16 mouse cellular contexts compared by ENCODE assay signal in the genomic region with DNA sequence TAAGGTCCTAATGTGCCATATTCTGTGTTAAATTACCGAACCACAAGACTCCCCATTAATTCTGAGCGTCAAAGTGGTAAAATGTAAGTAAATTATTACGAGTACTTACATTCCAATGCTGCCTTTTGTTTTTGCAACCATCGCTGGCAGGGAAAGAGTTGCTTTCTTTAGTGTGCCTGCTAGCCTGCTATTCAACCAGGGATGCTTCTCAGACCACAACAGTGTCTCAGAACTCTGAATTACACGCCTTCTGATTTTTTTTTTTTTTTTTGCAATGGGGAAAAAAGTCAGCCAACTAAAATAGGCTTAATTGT. TPM values are rescaled to one million over a fixed set of nuclear protein-coding genes. Genes with fewer than 3 reads are reported as not detected.
DNase-seq lines count a peak whose midpoint lies in the region; ATAC-seq and TF ChIP-seq lines count a peak whose summit lies in the region.
"Had no signal": no experiment of that assay in that cellular context is flagged by ENCODE, and none has a peak within 500 bp of the region (broad histone marks: within the 10 kb centered on the region; RNA-seq: fewer than 3 reads in every experiment).

No protein-coding gene starts in this region.

- no peak overlapping the region for H3K4me2 ChIP-seq in hindbrain, embryonic 12.5 days (replicated peaks)
- peak overlapping the region; percentile 15 for H3K4me2 ChIP-seq in hindbrain, embryonic 14.5 days (replicated peaks)
- peak overlapping the region; percentile 42 for H3K4me2 ChIP-seq in myocyte (ENCODE audit: low read depth)
- H3K4me2 ChIP-seq: liver, embryonic 12.5 days; lung, embryonic 15.5 days had no signal

- intact Hi-C loops in gastrocnemius, adult 2 months (cut with DNase I), result no loop called here

- H3K79me2 ChIP-seq in myocyte (ENCODE audit: control insufficient read depth, insufficient read depth), result no peaks in the 10 kb centered on the region

- no peak for TF ChIP-seq CTCF in gastrocnemius, adult 2 months (IDR thresholded peaks at IDR 0.05)

- no peaks in the 10 kb centered on the region for H3K4me1 ChIP-seq in hindbrain, embryonic 12.5 days
- H3K4me1 ChIP-seq in hindbrain, embryonic 10.5 days (replicated peaks), result no peaks in the 10 kb centered on the region
- no peaks in the 10 kb centered on the region for H3K4me1 ChIP-seq in hindbrain, embryonic 14.5 days (replicated peaks; ENCODE audit: control insufficient read depth, insufficient read depth, low read length)
- H3K4me1 ChIP-seq: liver, embryonic 12.5 days; lung, embryonic 15.5 days had no signal

- peak overlapping the region; percentile 86 for H3K27ac ChIP-seq in gastrocnemius, adult 2 months
- no peak overlapping the region for H3K27ac ChIP-seq in hindbrain, embryonic 12.5 days
- no peak overlapping the region for H3K27ac ChIP-seq in hindbrain, embryonic 10.5 days
- H3K27ac ChIP-seq in hindbrain, embryonic 14.5 days, result 0 out of 2 replicates have a peak overlapping the region, but pooled peaks have one; percentile 14
- H3K27ac ChIP-seq: liver, embryonic 12.5 days; lung, embryonic 15.5 days had no signal

- no peaks in the 10 kb centered on the region for H3K27me3 ChIP-seq in hindbrain, embryonic 12.5 days
- no peaks in the 10 kb centered on the region for H3K27me3 ChIP-seq in hindbrain, embryonic 10.5 days (ENCODE audit: insufficient read depth, poor library complexity, severe bottlenecking)
- H3K27me3 ChIP-seq in hindbrain, embryonic 14.5 days (ENCODE audit: control insufficient read depth, insufficient read depth, low read length), result no peaks in the 10 kb centered on the region
- no peaks in the 10 kb centered on the region for H3K27me3 ChIP-seq in myocyte (ENCODE audit: control insufficient read depth, insufficient read depth, insufficient read length)
- H3K27me3 ChIP-seq: liver, embryonic 12.5 days; lung, embryonic 15.5 days had no signal

- ATAC-seq in hindbrain, embryonic 12.5 days (ENCODE audit: low FRiP score), result peak; percentile 16; the same call in 1 of the 2 replicates
- ATAC-seq in hindbrain, embryonic 14.5 days (ENCODE audit: low FRiP score), result peak; percentile 24; the same call in 1 of the 2 replicates
- ATAC-seq: liver, embryonic 12.5 days had no signal

- peak overlapping the region; percentile 62 for H3K4me3 ChIP-seq in gastrocnemius, adult 2 months
- H3K4me3 ChIP-seq in hindbrain, embryonic 12.5 days, result no peak overlapping the region
- no peak overlapping the region for H3K4me3 ChIP-seq in hindbrain, embryonic 10.5 days
- no peak overlapping the region for H3K4me3 ChIP-seq in hindbrain, embryonic 14.5 days (replicated peaks; ENCODE audit: low read length)
- no peak overlapping the region for H3K4me3 ChIP-seq in myocyte
- H3K4me3 ChIP-seq: liver, embryonic 12.5 days; lung, embryonic 15.5 days had no signal

- TF ChIP-seq POLR2A in myocyte (IDR thresholded peaks at IDR 0.05; ENCODE audit: insufficient read length, low read depth), result no peak

- no peaks in the 10 kb centered on the region for H3K36me3 ChIP-seq in hindbrain, embryonic 12.5 days
- no peaks in the 10 kb centered on the region for H3K36me3 ChIP-seq in hindbrain, embryonic 10.5 days
- no peaks in the 10 kb centered on the region for H3K36me3 ChIP-seq in hindbrain, embryonic 14.5 days (replicated peaks; ENCODE audit: control insufficient read depth, insufficient read depth)
- H3K36me3 ChIP-seq in myocyte (ENCODE audit: control insufficient read depth, insufficient read depth), result no peaks in the 10 kb centered on the region
- H3K36me3 ChIP-seq: liver, embryonic 12.5 days; lung, embryonic 15.5 days had no signal

- DNase-seq in gastrocnemius, adult 2 months, result no peak
- DNase-seq in gastrocnemius, postnatal 4 days (ENCODE audit: low spot score in 2 of 2), result no peak
- no peak for DNase-seq in hindbrain, embryonic 10.5 days (ENCODE audit: low spot score)
- no peak for DNase-seq in hindbrain, embryonic 14.5 days (ENCODE audit: low spot score)
- no peak for DNase-seq in right cerebral cortex, postnatal 4 days
- DNase-seq: adrenal gland, adult 8-10 months; cerebellum, adult 18-20 months; gastrocnemius, postnatal 25 days; kidney, adult 11 months; kidney, postnatal 10 days; thymus, postnatal 4 days had no signal

- H3ac ChIP-seq in myocyte (ENCODE audit: control insufficient read depth, insufficient read length), result no peak overlapping the region

- WGBS in hindbrain, embryonic 12.5 days, result 58% methylated on average over 5 of the region's 5 CpGs
- WGBS in hindbrain, embryonic 10.5 days, result 68% methylated on average over 5 of the region's 5 CpGs
- WGBS in hindbrain, embryonic 14.5 days, result 42% methylated on average over 5 of the region's 5 CpGs

- H3K9me3 ChIP-seq in hindbrain, embryonic 12.5 days (replicated peaks), result no peaks in the 10 kb centered on the region
- no peaks in the 10 kb centered on the region for H3K9me3 ChIP-seq in hindbrain, embryonic 10.5 days
- H3K9me3 ChIP-seq in hindbrain, embryonic 14.5 days (ENCODE audit: control insufficient read depth, low read length), result no peaks in the 10 kb centered on the region
- H3K9me3 ChIP-seq: liver, embryonic 12.5 days; lung, embryonic 15.5 days had no signal

- no peak overlapping the region for H3K9ac ChIP-seq in hindbrain, embryonic 12.5 days
- no peak overlapping the region for H3K9ac ChIP-seq in hindbrain, embryonic 14.5 days
- H3K9ac ChIP-seq: liver, embryonic 12.5 days; lung, embryonic 15.5 days had no signal

TF ChIP-seq in myocyte, 11 proteins besides CTCF, POLR2A, EP300 and RAD21:
- TF ChIP-seq MYOG (IDR thresholded peaks at IDR 0.05; ENCODE audit: control insufficient read depth in 1 of 3, insufficient read depth in 1 of 3, insufficient read length in 2 of 3, low read depth in 2 of 3) (no peak), MAX (IDR thresholded peaks at IDR 0.05; ENCODE audit: low read depth) (no peak), TCF3 (IDR thresholded peaks at IDR 0.05; ENCODE audit: insufficient read length, low read depth) (no peak), CEBPB (IDR thresholded peaks at IDR 0.05; ENCODE audit: insufficient read depth, poor library complexity, severe bottlenecking) (no peak), MYOD1 (IDR thresholded peaks at IDR 0.05; ENCODE audit: control insufficient read depth in 1 of 3, insufficient read length in 2 of 3, low read depth in 2 of 3) (no peak), SRF (IDR thresholded peaks at IDR 0.05; ENCODE audit: control insufficient read depth, insufficient read length, low read depth) (no peak), USF1 (IDR thresholded peaks at IDR 0.05; ENCODE audit: low read depth) (no peak), POLR2AphosphoS2 (IDR thresholded peaks at IDR 0.05; ENCODE audit: insufficient read length, low read depth) (no peak), TCF12 (IDR thresholded peaks at IDR 0.05; ENCODE audit: insufficient read depth, poor library complexity, severe bottlenecking) (no peak), E2F4 (IDR thresholded peaks at IDR 0.05; ENCODE audit: insufficient read depth) (no peak), REST (IDR thresholded peaks at IDR 0.05; ENCODE audit: insufficient read depth, insufficient read length) (no peak)

RNA-seq across cellular contexts. Expression of a gene that starts 26.4 kb away (rescaled TPM):
- 1 to 10 TPM; 1.7 to 1.8 TPM for total RNA-seq in gastrocnemius, adult 2 months (2021)
- total RNA-seq in gastrocnemius, postnatal 4 days (2021), result 1 to 10 TPM; 5.3 to 5.5 TPM
- polyA plus RNA-seq in hindbrain, embryonic 12.5 days (2016; fragmentation: Nextera tagmentation; extraction: Ambion mirVana), result 3.5 and 4.5 TPM in 2 replicates
- polyA plus RNA-seq in hindbrain, embryonic 10.5 days (2016; fragmentation: Nextera tagmentation; extraction: Ambion mirVana), result 1.1 and 1.9 TPM in 2 replicates
- polyA plus RNA-seq in hindbrain, embryonic 14.5 days (2014; fragmentation: Nextera tagmentation; extraction: Ambion mirVana), result 4.8 and 5.5 TPM in 2 replicates
- not detected for polyA plus RNA-seq in myocyte (2012; fragmentation: generic; extraction: Trizol)
- total RNA-seq: hematopoietic stem cell, adult 5-6 weeks had no signal
- polyA plus RNA-seq: liver, embryonic 12.5 days had no signal

Comparison
In these comparisons a context has a peak if more than half of its experiments do, and no peak if none do; other contexts are left out.
1. H3K27ac ChIP-seq: peak in gastrocnemius, adult 2 months (single experiment) and hindbrain, embryonic 14.5 days (single experiment); none in hindbrain, embryonic 12.5 days (single experiment) and hindbrain, embryonic 10.5 days (single experiment).